Mouse (Mus musculus): ENCODE data around the gene St3gal4. TPM values are rescaled to one million over a fixed set of nuclear protein-coding genes. Genes with fewer than 3 reads are reported as not detected.

The St3gal4 gene
- total and polyA plus RNA-seq, 3 experiments = 54.2 to 56.3 TPM; not detected in 1

DNA sequence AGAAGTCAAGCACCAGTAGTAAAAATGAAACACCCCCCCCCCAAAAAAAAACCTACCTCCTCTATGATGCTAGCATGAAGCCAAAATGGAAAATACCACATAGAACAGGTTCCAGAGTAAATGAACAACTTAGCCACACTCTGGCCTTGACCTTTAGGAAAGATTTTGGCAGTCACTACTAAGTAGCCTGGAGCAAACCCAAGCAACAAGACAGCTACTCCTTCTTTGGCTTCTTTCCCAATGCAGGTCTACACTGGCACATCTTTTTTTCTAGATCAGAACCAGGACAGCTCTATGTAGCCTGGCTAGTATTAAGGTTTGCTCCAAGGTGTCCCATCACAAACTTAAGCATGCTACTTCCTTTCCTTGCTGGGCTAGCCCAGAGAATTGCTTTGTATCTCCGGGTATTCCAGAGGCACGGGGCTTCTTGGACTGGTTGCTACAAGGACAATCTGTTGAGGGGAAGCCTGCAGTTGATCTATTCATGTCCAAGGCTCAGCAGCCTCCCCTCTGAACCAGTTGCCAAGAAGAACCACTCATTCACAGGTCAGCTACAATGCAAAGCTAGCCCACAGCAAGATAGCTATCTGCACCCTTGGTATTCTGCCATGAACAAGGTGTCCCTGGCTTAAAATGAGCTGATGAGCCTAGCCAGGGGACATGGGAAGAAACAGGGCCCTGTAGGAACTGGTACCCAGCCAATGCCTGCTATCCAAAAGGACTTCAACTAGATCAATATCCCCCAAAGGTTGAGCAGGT is 60.3 kb downstream of the St3gal4 start:
- H3K27me3 ChIP-seq (ENCODE audit: control insufficient read depth in 1 of 2, insufficient read depth in 2 of 2, low read length in 2 of 2) = no peaks in the 10 kb centered on the region
- H3K4me3 ChIP-seq (ENCODE audit: control insufficient read depth in 1 of 2, insufficient read depth in 1 of 2, low read depth in 2 of 2, low read length in 2 of 2) = no peak overlapping the region
- no peaks in the 10 kb centered on the region for H3K9me3 ChIP-seq (replicated peaks; ENCODE audit: insufficient read depth, low read length)
- no peak overlapping the region for H3K27ac ChIP-seq (ENCODE audit: control insufficient read depth, low read depth, low read length)
- no peak for DNase-seq (ENCODE audit: low read depth, low spot score)
- H3K4me1 ChIP-seq (ENCODE audit: control insufficient read depth in 1 of 2, insufficient read depth in 2 of 2, low read length in 2 of 2) = peaks cover 11 to 35% of the 10 kb centered on the region in 2 experiments
- peaks cover 1 to 41% of the 10 kb centered on the region in 2 experiments; a peak in 3 of 4 replicates for H3K36me3 ChIP-seq (ENCODE audit: control insufficient read depth in 1 of 2, insufficient read depth in 2 of 2, low read length in 2 of 2)
- TF ChIP-seq ZMIZ1 (IDR thresholded peaks at IDR 0.05; ENCODE audit: low read depth, low read length) = no peak
- no peak for TF ChIP-seq RCOR1 (IDR thresholded peaks at IDR 0.05; ENCODE audit: low read depth, low read length)
- TF ChIP-seq SMC3 (IDR thresholded peaks at IDR 0.05; ENCODE audit: low read depth, low read length) = no peak
- TF ChIP-seq E2F4 (IDR thresholded peaks at IDR 0.05; ENCODE audit: borderline replicate concordance, low read depth, low read length) = no peak
- no peak for TF ChIP-seq RAD21 (IDR thresholded peaks at IDR 0.05; ENCODE audit: low read depth, low read length)
- TF ChIP-seq CHD2 (IDR thresholded peaks at IDR 0.05; ENCODE audit: low read length) = no peak
- TF ChIP-seq NRF1 (IDR thresholded peaks at IDR 0.05; ENCODE audit: insufficient read depth, low read depth, low read length, poor library complexity, severe bottlenecking) = no peak
- TF ChIP-seq UBTF (IDR thresholded peaks at IDR 0.05; ENCODE audit: borderline replicate concordance, insufficient read depth, low read depth, low read length) = no peak
- no peak for TF ChIP-seq TCF12 (IDR thresholded peaks at IDR 0.05; ENCODE audit: low read depth, low read length)
- TF ChIP-seq USF2 (IDR thresholded peaks at IDR 0.05; ENCODE audit: borderline replicate concordance in 1 of 2, insufficient read depth in 1 of 2, low read depth in 1 of 2, low read length in 2 of 2) = no peak
- TF ChIP-seq MXI1 (IDR thresholded peaks at IDR 0.05; ENCODE audit: low read depth, low read length) = no peak
- TF ChIP-seq HCFC1 (IDR thresholded peaks at IDR 0.05; ENCODE audit: low read depth, low read length) = no peak
- TF ChIP-seq MAZ (IDR thresholded peaks at IDR 0.05; ENCODE audit: low read depth, low read length) = no peak
- no peak for TF ChIP-seq ZNF384 (IDR thresholded peaks at IDR 0.05; ENCODE audit: low read depth, low read length)
- TF ChIP-seq CHD1 (IDR thresholded peaks at IDR 0.05; ENCODE audit: low read depth, low read length) = no peak
- TF ChIP-seq MAX (IDR thresholded peaks at IDR 0.05; ENCODE audit: low read length) = no peak
- H3K79me2 ChIP-seq (ENCODE audit: control insufficient read depth, insufficient read depth, low read length, poor library complexity) = peaks cover 10% of the 10 kb centered on the region
- no peak overlapping the region for H3K9ac ChIP-seq (ENCODE audit: control insufficient read depth, low read depth, low read length, poor library complexity, severe bottlenecking)

GRCm38 (mm10) chr9:35058186-35058585 is 60.9 kb downstream of the St3gal4 start:
- Histone ChIP-seq H3K9ac (ENCODE audit: control insufficient read depth, low read depth, low read length, poor library complexity, severe bottlenecking) (no peak overlapping the region), H3K27ac (ENCODE audit: control insufficient read depth, low read depth, low read length) (no peak overlapping the region), H3K36me3 (ENCODE audit: control insufficient read depth in 1 of 2, insufficient read depth in 2 of 2, low read length in 2 of 2) (peaks cover 1 to 39% of the 10 kb centered on the region in 2 experiments; a peak in 3 of 4 replicates), H3K9me3 (replicated peaks; ENCODE audit: insufficient read depth, low read length) (no peaks in the 10 kb centered on the region), H3K27me3 (ENCODE audit: control insufficient read depth in 1 of 2, insufficient read depth in 2 of 2, low read length in 2 of 2) (no peaks in the 10 kb centered on the region), H3K4me1 (ENCODE audit: control insufficient read depth in 1 of 2, insufficient read depth in 2 of 2, low read length in 2 of 2) (peaks cover 11 to 35% of the 10 kb centered on the region in 2 experiments), H3K79me2 (ENCODE audit: control insufficient read depth, insufficient read depth, low read length, poor library complexity) (peaks cover 10% of the 10 kb centered on the region), H3K4me3 (ENCODE audit: control insufficient read depth in 1 of 2, insufficient read depth in 1 of 2, low read depth in 2 of 2, low read length in 2 of 2) (no peak overlapping the region)
- TF ChIP-seq CHD1 (IDR thresholded peaks at IDR 0.05; ENCODE audit: low read depth, low read length) (no peak), NRF1 (IDR thresholded peaks at IDR 0.05; ENCODE audit: insufficient read depth, low read depth, low read length, poor library complexity, severe bottlenecking) (no peak), SIN3A (IDR thresholded peaks at IDR 0.05; ENCODE audit: low read length) (no peak), MYB (IDR thresholded peaks at IDR 0.05; ENCODE audit: low read depth, low read length) (no peak), GABPA (IDR thresholded peaks at IDR 0.05; ENCODE audit: low read depth, low read length) (no peak), MAX (IDR thresholded peaks at IDR 0.05; ENCODE audit: low read length) (no peak), MEF2A (IDR thresholded peaks at IDR 0.05; ENCODE audit: extremely low read depth, insufficient replicate concordance, low read depth, low read length, poor library complexity, severe bottlenecking) (no peak), NELFE (IDR thresholded peaks at IDR 0.05; ENCODE audit: low read depth, low read length) (no peak), MAZ (IDR thresholded peaks at IDR 0.05; ENCODE audit: low read depth, low read length) (no peak), ZMIZ1 (IDR thresholded peaks at IDR 0.05; ENCODE audit: low read depth, low read length) (no peak), MAFK (IDR thresholded peaks at IDR 0.05; ENCODE audit: borderline replicate concordance, low read depth, low read length) (no peak)
- no peak for DNase-seq (ENCODE audit: low read depth, low spot score)

Data from MEL (cell line).